Mouse (Mus musculus) CH12F3 (cell line): ENCODE data around the gene Stum.

Experiments used
- in situ Hi-C: fragments of 300-500 bp; cut with MboI; formaldehyde crosslinking; loops from 2 replicates; pipeline ENCODE4 v1.14.3; 2020; ENCODE audit warnings: low sequenced_read_pairs

Gene Stum

DNA sequence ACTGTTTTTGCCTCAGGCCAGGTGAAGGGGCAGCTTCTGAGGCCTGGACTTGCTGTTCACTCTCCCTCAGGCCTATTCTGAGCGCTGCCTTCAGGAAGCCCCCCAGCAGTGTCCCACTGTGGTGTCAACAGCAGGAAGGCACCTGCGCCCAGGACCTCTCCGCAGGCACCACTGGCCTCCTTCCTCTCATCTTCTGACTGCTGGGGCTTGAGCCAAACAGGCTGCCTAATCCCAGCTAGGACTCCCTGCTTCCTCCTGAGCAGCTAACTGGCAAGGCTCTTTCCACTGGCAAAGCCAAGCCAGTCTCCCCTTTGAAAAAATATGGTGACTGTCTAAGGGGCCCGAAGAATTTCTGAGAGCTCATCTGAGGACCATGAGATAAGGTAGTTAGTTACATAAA is 16.9 kb upstream of the Stum start:
- in situ Hi-C loops, result no loop called here

DNA sequence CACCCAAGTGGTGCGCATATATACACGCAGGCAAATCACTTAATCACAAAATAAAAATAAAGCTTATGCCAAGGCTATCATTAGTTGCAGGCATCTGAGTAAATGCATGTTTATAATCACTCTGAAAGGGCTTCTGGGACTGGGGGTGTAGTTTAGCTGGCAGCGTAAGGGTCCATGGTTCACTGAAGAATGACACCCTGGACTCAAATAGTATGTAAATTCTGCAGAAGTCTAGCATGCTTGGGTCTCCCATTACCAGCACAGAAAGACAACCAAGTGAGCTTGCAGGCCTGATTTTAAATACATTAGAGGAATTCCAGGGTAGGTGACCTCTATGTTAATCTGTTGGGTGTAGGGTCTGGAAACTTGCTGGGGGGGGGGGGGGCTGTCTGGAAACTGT is 16.5 kb upstream of the Stum start:
- in situ Hi-C loops, result no loop called here

- in situ Hi-C loops, result no loop called here
Observed at GRCm38 (mm10) chr1:180492777-180493176, 9.5 kb upstream of the Stum start.

GRCm38 (mm10) chr1:180485346-180485745 is 2.0 kb upstream of the Stum start:
- in situ Hi-C loops, result no loop called here

- in situ Hi-C loops, result no loop called here
Observed at GRCm38 (mm10) chr1:180482840-180483398, 385 bp downstream of the Stum start.

GRCm38 (mm10) chr1:180481956-180482355 is 1.3 kb downstream of the Stum start:
- in situ Hi-C loops, result no loop called here

- in situ Hi-C loops, result no loop called here
Observed at GRCm38 (mm10) chr1:180481331-180481730, 2.0 kb downstream of the Stum start.

DNA sequence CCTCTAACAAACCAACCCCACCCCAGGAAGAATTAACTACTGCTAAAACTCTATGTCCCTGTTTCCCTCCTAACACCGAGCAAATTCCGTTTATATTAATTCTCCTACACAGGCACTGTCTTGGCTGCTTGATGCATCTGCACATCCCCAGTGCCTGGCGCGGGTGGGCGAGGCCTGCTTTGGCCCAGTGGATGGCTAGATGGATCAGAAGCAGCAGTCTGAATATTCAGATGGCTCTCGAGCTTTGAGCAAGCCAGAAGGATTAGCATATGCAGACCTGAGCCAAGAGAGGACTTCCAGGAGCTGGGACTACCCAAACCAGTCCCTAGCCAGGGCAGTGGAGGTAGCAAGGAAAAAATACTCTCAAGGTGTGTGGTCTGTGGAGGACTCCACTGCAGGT is 3.0 kb downstream of the Stum start:
- in situ Hi-C loops, result no loop called here

- in situ Hi-C loops, result no loop called here
Observed at GRCm38 (mm10) chr1:180473566-180473965, 9.7 kb downstream of the Stum start.

GRCm38 (mm10) chr1:180468004-180468403 is 15.3 kb downstream of the Stum start:
- in situ Hi-C loops, result no loop called here

DNA sequence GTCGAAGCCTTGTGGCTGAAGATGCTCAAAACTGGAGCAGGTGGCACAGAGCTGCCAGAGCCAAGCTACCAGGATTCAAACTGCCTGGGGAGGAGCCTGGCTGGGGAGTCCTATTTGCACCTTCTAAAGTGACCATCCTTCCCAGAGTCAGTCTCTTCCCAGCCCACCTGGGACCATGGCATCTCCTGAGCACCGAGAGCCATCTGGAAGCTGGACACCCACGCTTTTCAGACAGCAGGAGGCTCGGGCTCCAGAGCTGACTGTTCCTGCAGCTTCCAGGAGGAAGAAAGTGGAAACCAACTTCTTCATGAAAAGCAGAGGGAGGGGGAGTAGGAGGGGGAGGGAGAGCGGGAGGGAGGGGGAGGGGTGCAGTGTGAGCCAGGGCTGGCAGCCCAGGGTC is 17.7 kb downstream of the Stum start:
- in situ Hi-C loops, result no loop called here

- in situ Hi-C loops, result no loop called here
Observed at GRCm38 (mm10) chr1:180464357-180464756, 18.9 kb downstream of the Stum start.

GRCm38 (mm10) chr1:180462983-180463475 is 20.3 kb downstream of the Stum start:
- in situ Hi-C loops, result no loop called here

DNA sequence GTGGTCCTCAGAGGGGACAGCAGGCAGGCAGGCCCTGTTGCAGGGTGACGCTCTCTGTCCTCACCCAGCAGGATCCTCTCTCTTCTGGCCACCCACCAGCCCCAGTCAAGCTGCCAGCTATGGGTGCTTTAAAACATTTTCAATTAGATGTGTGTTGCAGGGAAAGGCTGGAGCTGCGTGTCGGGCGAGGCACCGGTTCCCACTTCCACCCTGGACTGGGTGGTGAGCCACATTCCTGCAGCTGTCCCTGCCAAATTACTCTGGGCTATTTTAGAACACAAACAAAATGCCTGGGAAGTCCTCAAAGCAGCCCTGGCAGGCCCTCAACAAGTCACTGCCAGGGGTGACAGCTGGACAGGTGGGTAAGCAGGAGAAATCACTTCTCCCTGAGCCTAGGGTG is 20.9 kb downstream of the Stum start:
- in situ Hi-C loops, result no loop called here

DNA sequence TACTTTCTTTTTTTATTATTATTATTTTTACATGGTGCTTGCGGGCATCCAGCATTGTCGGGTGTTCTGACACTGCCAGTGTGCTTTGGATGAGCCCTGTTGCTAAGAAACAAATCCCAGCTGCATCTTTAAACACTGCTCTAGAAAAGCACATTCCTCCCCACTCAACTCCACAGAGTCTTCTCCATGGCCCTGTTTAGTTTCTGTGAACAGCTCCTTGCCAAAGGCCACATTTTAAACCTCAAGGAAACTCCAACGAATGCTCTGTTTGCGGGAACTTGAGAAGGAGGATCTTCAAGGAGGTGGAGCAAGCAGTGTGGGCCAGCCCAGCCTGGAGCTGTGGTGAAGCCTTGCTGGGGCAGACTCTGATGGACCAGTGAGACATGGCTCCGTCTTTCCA is 22.6 kb downstream of the Stum start:
- in situ Hi-C loops, result no loop called here

DNA sequence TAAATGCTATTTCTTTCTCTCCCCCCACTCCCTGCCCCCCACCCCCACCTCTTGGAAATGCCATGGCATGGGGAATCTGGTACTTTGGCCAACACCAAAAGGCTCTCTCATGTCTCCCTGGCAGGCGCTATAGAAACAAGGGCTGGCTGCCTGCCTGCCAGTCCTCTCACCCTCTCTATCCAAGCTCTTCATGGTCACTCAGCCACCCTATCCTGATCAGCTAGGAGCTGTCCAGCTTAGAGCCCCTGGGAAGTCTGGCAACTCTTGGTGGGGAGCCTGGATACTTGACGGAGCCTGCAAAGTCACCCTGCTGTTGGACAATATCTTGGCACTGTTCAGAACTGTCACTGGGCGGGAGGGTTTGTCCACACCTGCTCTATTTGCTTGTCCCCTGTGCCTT is 24.6 kb downstream of the Stum start:
- in situ Hi-C loops, result no loop called here

DNA sequence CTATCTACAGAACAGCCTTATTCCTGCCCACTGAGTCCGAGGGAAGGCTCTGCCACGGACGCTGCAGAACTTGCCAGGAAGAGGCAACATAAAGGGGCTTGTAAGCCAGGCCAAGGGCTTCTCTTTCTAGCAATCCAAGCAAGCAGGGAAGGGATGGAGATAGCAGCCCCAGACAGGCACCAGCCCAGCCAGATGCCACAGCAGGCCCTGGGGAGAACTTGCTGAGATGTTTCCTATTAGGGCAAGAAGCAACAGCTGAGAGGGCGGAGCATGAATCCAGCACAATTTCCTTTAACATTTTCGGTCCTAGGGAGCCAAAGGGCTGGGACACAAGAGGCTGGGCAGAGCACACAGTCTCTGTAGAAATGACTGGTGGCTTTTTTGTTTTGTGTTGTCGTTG is 25.0 kb downstream of the Stum start:
- in situ Hi-C loops, result no loop called here

DNA sequence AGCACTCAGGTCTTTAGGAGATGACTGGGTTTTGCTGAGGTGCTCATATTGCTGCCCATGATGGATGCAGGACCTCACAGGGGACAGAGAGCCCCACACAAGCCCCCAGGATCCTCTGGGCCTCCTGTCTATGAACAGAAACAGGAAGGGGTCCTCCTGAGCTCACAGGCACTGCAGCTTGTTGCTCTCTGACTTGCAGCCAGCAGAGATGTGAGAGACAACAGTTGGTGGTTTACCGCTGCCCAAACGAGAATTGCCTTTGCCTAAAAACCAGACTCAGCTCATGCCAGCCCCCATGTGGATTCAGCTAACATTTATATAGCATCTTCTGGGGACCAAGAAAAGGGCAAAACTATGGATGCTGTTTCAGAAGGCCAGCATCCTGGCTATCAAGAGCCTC is 33.7 kb downstream of the Stum start:
- in situ Hi-C loops, result no loop called here

- in situ Hi-C loops, result no loop called here
Observed at GRCm38 (mm10) chr1:180444411-180444810, 38.9 kb downstream of the Stum start.

- in situ Hi-C loops, result loop anchor here (10.0 kb wide), 2 partner anchors 105 to 325 kb away; no protein-coding TSS in a partner anchor
Observed at GRCm38 (mm10) chr1:180439496-180439895, 43.8 kb downstream of the Stum start.

- in situ Hi-C loops, result loop anchor here (10.0 kb wide), 2 partner anchors 110 to 330 kb away; no protein-coding TSS in a partner anchor
Observed at GRCm38 (mm10) chr1:180434925-180435324, 48.4 kb downstream of the Stum start.

DNA sequence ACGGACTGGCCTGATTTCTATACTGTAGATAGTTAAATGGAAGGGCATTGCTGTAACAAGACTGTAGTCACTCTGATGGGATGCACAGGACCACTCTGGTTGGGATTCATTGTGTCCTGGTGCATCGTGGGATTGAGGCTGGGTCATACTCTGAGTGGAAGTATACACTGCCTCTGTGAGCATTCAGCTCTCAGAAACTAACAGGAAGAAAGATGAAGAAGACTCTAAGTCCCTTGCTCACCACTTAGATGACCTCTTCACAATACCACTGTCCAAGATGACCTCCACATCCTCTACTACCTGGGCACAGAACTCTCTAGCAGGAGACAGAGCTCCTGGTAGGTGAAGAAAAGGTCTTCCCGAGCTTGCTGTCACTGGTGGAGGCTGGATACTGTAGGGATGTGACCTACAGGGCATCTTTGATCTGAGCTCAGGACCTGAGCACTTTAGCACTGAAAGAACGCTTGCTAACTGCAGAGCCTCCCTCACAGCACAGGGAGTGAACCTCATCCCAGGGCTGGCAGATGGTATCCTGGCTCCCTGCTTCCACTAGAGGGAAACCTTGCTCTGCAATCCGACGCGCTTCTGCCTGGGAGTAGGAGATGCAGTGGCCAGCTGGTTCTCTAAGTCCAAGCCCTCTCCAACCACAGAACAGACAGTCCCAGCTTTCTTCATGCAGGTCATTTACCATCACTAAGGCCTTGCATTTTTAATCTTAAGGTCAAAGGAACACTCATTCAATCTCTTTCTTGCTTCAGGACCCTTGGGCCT is 49.3 kb downstream of the Stum start:
- in situ Hi-C loops, result loop anchor here (10.0 kb wide), 2 partner anchors 111 to 331 kb away; no protein-coding TSS in a partner anchor
